Mouse (Mus musculus) limb, embryonic 11.5 days (tissue): ENCODE data around the gene Mtmr1. TPM values are rescaled to one million over a fixed set of nuclear protein-coding genes. Genes with fewer than 3 reads are reported as not detected.

ENCODE experiments used
- ATAC-seq: fragments of 200-750 bp; cut with Nextera tagmentation; 2 replicates; pipeline ENCODE4 v1.8.0; 2017; ENCODE audit warnings: low read depth; ENCODE audit not compliant: insufficient number of reproducible peaks, low FRiP score, low TSS enrichment
- DNase-seq: peaks from one replicate; pipeline ENCODE4 v3.0.0-alpha.2; 2015; ENCODE audit warnings: low spot score
- H3K27ac ChIP-seq: fragments of 300-500 bp; sonication (generic); replicated peaks from 2 replicates; pipeline ENCODE4 v1.5.1; 2014; ENCODE audit warnings: low read depth, mild to moderate bottlenecking, low read length
- H3K27me3 ChIP-seq: fragments of 300-500 bp; sonication (generic); 2 replicates; pipeline ENCODE4 v1.6.1; 2014; ENCODE audit warnings: mild to moderate bottlenecking, low read length, mixed read lengths; ENCODE audit not compliant: control insufficient read depth, insufficient read depth
- H3K36me3 ChIP-seq: fragments of 300-500 bp; sonication (generic); 2 replicates; pipeline ENCODE4 v1.6.1; 2014; ENCODE audit warnings: mild to moderate bottlenecking, low read length, moderate library complexity, mixed read lengths; ENCODE audit not compliant: control insufficient read depth, insufficient read depth
- H3K4me1 ChIP-seq: fragments of 300-500 bp; sonication (generic); 2 replicates; pipeline ENCODE4 v1.6.1; 2014; ENCODE audit warnings: low read length, mixed read lengths; ENCODE audit not compliant: control insufficient read depth, insufficient read depth
- H3K4me2 ChIP-seq: fragments of 300-500 bp; sonication (generic); 2 replicates; pipeline ENCODE4 v1.6.1; 2014; ENCODE audit warnings: low read depth, mild to moderate bottlenecking, moderate library complexity; ENCODE audit not compliant: severe bottlenecking
- H3K4me3 ChIP-seq: fragments of 300-500 bp; sonication (generic); 2 replicates; pipeline ENCODE4 v1.5.1; 2014; ENCODE audit warnings: low read depth, low read length
- H3K9ac ChIP-seq: fragments of 300-500 bp; sonication (generic); 2 replicates; pipeline ENCODE4 v1.6.1; 2014; ENCODE audit warnings: mild to moderate bottlenecking, low read length
- H3K9me3 ChIP-seq: fragments of 300-500 bp; sonication (generic); 2 replicates; pipeline ENCODE4 v1.6.1; 2016; ENCODE audit warnings: low read length; ENCODE audit not compliant: control insufficient read depth
- WGBS: fragments of 180-500 bp; shearing (Covaris S2); extraction: QIAGEN DNeasy Blood & Tissue Kit; methylation state at CpG from one replicate; pipeline ENCODE4 v1.1.7; 2014; 5-methylcytosine and 5-hydroxymethylcytosine counted together
- polyA plus RNA-seq: library from polyadenylated mRNA; unstranded; fragments of >200 nt; fragmentation: Nextera tagmentation; extraction: Ambion mirVana; gene quantifications from 2 replicates; pipeline ENCODE4 v1.2.1, GENCODE M21; 2014

Gene Mtmr1
- polyA plus RNA-seq, 1 experiment from 2014 or later: 7.1 TPM

DNA sequence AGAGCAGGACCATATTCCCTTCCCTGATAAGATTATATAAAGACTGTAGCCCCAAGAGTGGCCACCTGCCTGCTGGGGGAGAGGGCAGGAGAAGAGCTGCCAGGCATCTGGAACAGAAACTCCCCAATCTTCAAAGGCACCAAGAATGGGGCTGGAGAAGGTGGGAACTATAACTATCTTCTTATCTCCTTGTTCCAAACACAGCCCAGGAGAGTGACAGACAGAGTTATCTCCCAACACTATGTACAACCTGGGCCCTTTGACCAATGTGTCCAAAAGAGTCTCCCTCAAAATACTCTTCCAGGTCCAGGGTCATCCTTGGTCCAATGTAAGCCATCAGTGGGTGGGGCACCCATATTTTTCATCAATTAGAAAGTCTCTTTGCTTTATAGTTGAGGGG is 62.9 kb downstream of the Mtmr1 start:
- H3K4me2 ChIP-seq: no peak overlapping the region
- H3K9ac ChIP-seq: no peak overlapping the region
- no peak overlapping the region for H3K27ac ChIP-seq
- no peaks in the 10 kb centered on the region for H3K9me3 ChIP-seq
- ATAC-seq (no peak), DNase-seq (no peak)
- H3K27me3 ChIP-seq: no peaks in the 10 kb centered on the region
- H3K4me1 ChIP-seq: no peaks in the 10 kb centered on the region
- no peak overlapping the region for H3K4me3 ChIP-seq
- no peaks in the 10 kb centered on the region for H3K36me3 ChIP-seq

DNA sequence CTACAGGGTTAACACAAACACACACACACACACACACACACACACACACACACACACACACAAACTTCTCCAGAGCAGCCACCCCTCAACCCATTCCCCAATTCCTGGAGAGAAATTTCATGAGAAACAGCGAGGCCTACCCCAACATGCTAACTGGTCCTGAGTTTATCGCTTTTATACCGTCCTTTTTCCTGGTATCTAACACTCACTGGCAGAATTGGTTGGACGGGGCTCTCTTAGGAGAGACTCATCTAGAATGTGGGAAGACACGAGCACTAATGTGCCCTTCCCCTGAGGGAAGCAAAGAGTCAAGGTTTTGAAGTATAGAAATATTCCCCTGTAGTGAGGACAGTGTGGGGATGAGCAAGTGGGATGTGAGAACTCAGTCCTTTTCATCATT is 66.3 kb downstream of the Mtmr1 start:
- no peaks in the 10 kb centered on the region for H3K9me3 ChIP-seq
- DNase-seq: no peak
- no peaks in the 10 kb centered on the region for H3K4me1 ChIP-seq
- no peak overlapping the region for H3K9ac ChIP-seq
- 92% methylated on average over 5 of the region's 5 CpGs for WGBS
- H3K27ac ChIP-seq: no peak overlapping the region
- no peak overlapping the region for H3K4me2 ChIP-seq
- H3K27me3 ChIP-seq: no peaks in the 10 kb centered on the region
- no peaks in the 10 kb centered on the region for H3K36me3 ChIP-seq
- no peak overlapping the region for H3K4me3 ChIP-seq
- no peak for ATAC-seq

DNA sequence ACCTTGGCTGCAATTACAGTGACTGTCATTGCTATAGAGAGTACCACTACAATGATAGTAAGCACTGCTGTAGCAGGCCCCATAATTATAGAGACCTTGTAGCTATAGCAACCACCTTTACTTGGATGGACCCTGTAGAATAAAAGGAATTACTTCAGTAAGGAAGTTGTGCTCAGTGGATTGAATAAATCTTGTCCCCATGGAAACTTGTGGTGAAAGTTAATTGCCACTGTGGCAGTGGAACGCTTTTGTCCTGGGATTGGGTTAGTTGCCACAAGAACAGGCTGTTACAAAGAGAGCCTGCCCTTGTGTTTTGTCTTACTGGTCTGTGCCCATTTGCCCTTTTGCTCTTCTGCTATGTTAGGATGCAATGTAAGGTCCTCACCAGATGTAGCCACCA is 69.9 kb downstream of the Mtmr1 start:
- Histone ChIP-seq H3K4me2 (no peak overlapping the region), H3K36me3 (no peaks in the 10 kb centered on the region), H3K4me1 (no peaks in the 10 kb centered on the region), H3K9me3 (no peaks in the 10 kb centered on the region), H3K27ac (no peak overlapping the region), H3K4me3 (no peak overlapping the region), H3K9ac (no peak overlapping the region), H3K27me3 (no peaks in the 10 kb centered on the region)
- 94% methylated on average over 1 of the region's 1 CpGs for WGBS
- ATAC-seq (no peak), DNase-seq (no peak)

DNA sequence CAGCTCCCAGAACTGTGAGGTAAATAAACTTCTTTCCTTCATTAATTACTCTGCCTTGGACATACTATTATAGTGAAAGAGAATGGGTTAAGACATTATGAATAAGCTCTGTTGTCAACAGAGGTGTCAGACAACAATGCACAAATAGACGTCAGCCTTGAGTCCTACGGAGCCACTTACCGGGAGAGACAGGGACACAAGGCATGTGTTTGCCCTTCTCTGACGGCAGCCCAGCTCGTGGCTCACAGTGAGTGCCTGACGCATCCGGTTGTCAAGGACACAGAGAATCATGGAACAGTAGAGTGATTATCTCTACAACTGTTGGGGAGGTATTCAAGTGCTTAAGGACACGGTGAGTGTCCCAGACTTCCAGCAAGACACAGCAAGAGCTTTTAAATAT is 70.3 kb downstream of the Mtmr1 start:
- no peak overlapping the region for H3K27ac ChIP-seq
- H3K4me3 ChIP-seq: no peak overlapping the region
- H3K4me1 ChIP-seq: no peaks in the 10 kb centered on the region
- H3K36me3 ChIP-seq: no peaks in the 10 kb centered on the region
- WGBS: 89% methylated on average over 8 of the region's 8 CpGs
- H3K9me3 ChIP-seq: no peaks in the 10 kb centered on the region
- no peak for DNase-seq
- H3K27me3 ChIP-seq: no peaks in the 10 kb centered on the region
- no peak for ATAC-seq
- H3K4me2 ChIP-seq: no peak overlapping the region
- H3K9ac ChIP-seq: no peak overlapping the region

DNA sequence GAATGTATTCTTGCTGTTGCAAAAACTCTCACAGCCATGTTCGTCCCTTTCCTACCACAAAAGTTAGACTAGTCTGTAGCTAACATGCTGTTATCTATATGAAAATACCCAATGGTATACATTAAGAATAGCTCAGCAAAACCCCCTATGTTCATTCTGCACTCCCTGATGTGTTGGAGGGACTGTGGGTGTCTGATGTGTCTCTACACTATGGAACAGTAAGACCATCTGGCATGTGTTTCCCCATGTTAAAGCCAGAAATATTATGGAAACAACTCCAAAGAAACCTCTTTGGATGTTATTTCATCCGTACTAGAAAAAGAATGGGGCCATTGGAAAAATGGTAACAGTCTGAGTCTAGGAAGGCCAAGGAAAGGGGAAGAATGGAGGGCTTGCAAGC is 71.0 kb downstream of the Mtmr1 start:
- 87% methylated on average over 2 of the region's 2 CpGs for WGBS
- Histone ChIP-seq H3K4me2 (no peak overlapping the region), H3K27me3 (no peaks in the 10 kb centered on the region), H3K9ac (no peak overlapping the region), H3K9me3 (no peaks in the 10 kb centered on the region), H3K27ac (no peak overlapping the region), H3K36me3 (no peaks in the 10 kb centered on the region), H3K4me1 (no peaks in the 10 kb centered on the region), H3K4me3 (no peak overlapping the region)
- DNase-seq (no peak), ATAC-seq (no peak)

DNA sequence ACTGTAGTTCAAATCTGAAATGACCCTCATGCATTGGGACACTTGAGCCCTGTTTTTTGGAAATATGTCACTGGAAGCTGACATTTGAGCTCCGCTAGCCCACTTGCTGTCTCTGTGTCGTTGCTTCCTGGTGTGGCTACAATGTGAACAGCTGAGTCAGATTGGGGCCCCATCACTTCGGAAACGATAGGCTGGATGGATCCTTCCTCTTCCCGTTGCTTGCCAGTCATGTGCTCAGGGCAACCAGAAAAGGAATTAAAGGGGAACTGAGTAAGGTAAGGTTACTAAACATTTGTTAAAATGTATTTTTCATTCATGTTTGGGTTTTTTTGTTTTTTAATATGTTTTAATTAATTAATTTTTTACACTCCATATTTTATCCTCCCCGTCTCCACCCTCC is 74.9 kb downstream of the Mtmr1 start:
- 91% methylated on average over 6 of the region's 6 CpGs for WGBS

DNA sequence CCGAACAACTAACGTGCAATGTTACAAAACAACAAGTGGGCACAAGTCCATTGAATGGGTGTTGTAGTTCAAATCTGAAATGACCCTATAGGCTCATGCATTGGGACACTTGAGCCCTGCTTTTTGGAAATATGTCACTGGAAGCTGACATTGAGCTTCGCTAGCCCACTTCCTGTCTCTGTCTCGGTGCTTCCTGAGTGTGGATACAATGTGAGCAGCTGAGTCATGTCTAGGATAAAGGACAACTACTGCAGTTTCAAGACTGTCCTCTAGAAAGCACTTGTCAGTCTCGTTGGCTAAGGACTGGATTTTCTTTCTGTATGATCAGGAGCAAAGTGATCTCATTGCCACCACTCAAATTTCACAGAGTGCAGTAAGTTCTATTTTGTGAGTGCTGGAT is 78.4 kb downstream of the Mtmr1 start:
- Histone ChIP-seq H3K4me3 (no peak overlapping the region), H3K9me3 (no peaks in the 10 kb centered on the region), H3K4me1 (no peaks in the 10 kb centered on the region), H3K9ac (no peak overlapping the region), H3K36me3 (no peaks in the 10 kb centered on the region), H3K27ac (no peak overlapping the region), H3K4me2 (no peak overlapping the region), H3K27me3 (no peaks in the 10 kb centered on the region)
- ATAC-seq (no peak), DNase-seq (no peak)
- 87% methylated on average over 5 of the region's 5 CpGs for WGBS

More for the DNA sequence above, 74.9 kb downstream of the Mtmr1 start:
- no peaks in the 10 kb centered on the region for H3K36me3 ChIP-seq
- no peak for DNase-seq
- no peaks in the 10 kb centered on the region for H3K4me1 ChIP-seq
- no peak overlapping the region for H3K27ac ChIP-seq
- H3K4me2 ChIP-seq: no peak overlapping the region
- no peak for ATAC-seq
- no peak overlapping the region for H3K9ac ChIP-seq
- no peak overlapping the region for H3K4me3 ChIP-seq
- no peaks in the 10 kb centered on the region for H3K9me3 ChIP-seq
- H3K27me3 ChIP-seq: no peaks in the 10 kb centered on the region

DNA sequence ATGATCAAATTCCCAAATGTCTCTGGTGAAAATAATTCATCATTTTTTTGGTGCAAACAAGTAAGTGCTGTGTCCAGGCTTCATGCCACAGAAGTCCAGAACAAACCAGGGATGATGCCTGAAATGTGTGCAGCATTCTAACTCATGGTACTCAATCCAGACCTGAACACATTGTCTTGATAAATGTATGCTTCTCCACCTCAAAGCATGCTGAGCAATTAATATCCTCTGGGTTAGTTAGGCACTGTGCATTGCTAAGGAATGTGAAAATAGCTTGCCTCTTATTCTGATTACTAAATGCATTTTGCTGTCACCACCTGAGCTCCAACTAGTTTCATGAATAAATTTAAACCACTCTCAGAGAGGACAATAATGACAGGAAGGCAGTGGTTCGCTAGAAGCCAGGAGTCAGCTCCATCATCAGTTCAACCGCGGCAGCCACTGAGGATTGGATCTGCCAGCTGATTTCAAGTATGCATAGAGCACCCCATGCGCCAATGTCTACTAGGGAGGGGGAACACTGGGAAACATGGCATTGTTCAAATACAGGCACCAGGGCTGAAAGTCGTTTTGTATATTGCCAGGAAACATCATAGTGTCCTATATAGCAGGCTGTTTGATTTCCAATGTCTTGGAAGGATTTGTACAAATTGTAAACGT is 91.6 kb downstream of the Mtmr1 start:
- no peak overlapping the region for H3K9ac ChIP-seq
- H3K4me2 ChIP-seq: no peak overlapping the region
- no peak overlapping the region for H3K27ac ChIP-seq
- DNase-seq (no peak), ATAC-seq (no peak)
- no peaks in the 10 kb centered on the region for H3K27me3 ChIP-seq
- WGBS: 86% methylated on average over 6 of the region's 6 CpGs
- no peaks in the 10 kb centered on the region for H3K9me3 ChIP-seq
- no peaks in the 10 kb centered on the region for H3K36me3 ChIP-seq
- no peaks in the 10 kb centered on the region for H3K4me1 ChIP-seq
- no peak overlapping the region for H3K4me3 ChIP-seq

DNA sequence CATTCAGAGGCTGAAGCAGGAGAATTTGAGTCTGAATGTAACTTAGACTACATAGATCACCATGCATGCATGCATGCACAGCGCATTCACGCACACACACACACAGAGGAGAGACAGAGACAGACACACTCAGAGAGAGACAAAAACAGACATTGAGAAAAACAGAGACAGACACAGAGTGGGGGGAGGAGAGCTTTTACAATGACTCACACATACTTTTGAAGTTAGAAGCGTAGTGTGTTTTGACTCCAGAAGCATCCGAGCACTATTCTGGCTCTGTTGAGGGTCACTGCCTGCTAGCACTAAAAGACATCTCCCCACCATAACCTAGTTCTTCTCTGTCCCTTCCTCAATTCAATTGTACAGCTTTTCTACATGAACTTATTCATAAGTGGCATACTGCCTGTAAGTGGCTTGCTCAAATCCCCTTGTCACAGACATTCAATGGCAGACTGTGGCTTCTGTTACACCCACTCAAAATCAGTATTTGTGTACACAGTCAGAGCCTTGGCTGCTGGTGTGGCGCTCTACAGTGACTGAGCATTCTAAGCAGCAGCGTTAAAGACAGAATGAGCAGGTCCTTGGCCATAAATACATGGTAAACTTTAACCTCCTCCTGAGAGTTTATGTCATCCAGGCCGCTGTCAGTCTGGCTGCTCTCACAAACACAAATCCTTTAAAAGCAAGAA is 99.7 kb downstream of the Mtmr1 start:
- no peak overlapping the region for H3K4me2 ChIP-seq
- no peaks in the 10 kb centered on the region for H3K36me3 ChIP-seq
- ATAC-seq: no peak
- no peaks in the 10 kb centered on the region for H3K4me1 ChIP-seq
- no peak overlapping the region for H3K4me3 ChIP-seq
- no peaks in the 10 kb centered on the region for H3K9me3 ChIP-seq
- 82% methylated on average over 7 of the region's 7 CpGs for WGBS
- H3K27me3 ChIP-seq: no peaks in the 10 kb centered on the region
- DNase-seq: no peak
- no peak overlapping the region for H3K9ac ChIP-seq
- no peak overlapping the region for H3K27ac ChIP-seq
